Mouse (Mus musculus) left cerebral cortex, postnatal 14 days (tissue): ENCODE measurements around the gene Pappa. TPM values are rescaled to one million over a fixed set of nuclear protein-coding genes. Genes with fewer than 3 reads are reported as not detected.
A peak's percentile ranks its signal among the peaks of the same experiment; 100 is the strongest.

Experiments
- DNase-seq, 2 experiments: peaks; one replicate each; pipeline ENCODE4 v3.0.0; 2021 to 2022; ENCODE audit warnings: low spot score in 2 of 2, mixed read lengths in 1 of 2
- intact Hi-C: fragments of 180-260 bp; cut with DNase I; formaldehyde crosslinking; loops from one replicate; pipeline ENCODE4 v1.15.1; 2025
- total RNA-seq, 2 experiments: library from RNA; stranded (reverse); gene quantifications; 2 replicates each; pipeline ENCODE4 v1.2.3; 2021

Pappa gene
- total RNA-seq, 2 experiments from 2014 or later, result 0.29 to 0.47 TPM

GRCm38 (mm10) chr4:65158651-65159050 is 34.7 kb downstream of the Pappa start:
- DNase-seq, result no peak
- intact Hi-C loops, result no loop called here

GRCm38 (mm10) chr4:65159481-65159880 is 35.5 kb downstream of the Pappa start:
- no peak for DNase-seq
- intact Hi-C loops, result no loop called here

- DNase-seq, result no peak
- intact Hi-C loops, result no loop called here
Observed at GRCm38 (mm10) chr4:65163698-65164097, 39.7 kb downstream of the Pappa start.

- intact Hi-C loops, result no loop called here
- DNase-seq, result no peak
Observed at GRCm38 (mm10) chr4:65166288-65166835, 42.4 kb downstream of the Pappa start.

GRCm38 (mm10) chr4:65174505-65174904 is 50.5 kb downstream of the Pappa start:
- DNase-seq, result no peak
- intact Hi-C loops, result no loop called here

DNA sequence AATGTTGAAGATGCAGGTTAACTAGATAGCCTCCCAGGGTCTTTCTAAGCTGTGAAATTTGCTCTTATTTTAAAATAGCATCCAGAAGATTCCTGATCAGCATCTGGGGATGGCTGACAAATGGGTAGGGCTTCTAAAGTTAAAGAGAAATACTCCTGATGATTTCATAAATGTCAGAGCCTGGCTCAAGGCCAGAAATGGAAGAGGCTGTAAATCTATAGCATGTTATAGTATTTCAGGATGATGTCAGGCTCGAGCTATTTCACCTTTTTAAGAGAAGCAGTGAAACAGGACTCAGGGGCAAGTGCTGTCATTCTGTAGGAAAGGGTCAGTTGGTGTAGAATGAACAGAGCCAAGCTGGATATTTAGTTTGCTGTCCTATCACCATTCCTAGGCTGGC is 54.2 kb downstream of the Pappa start:
- no peak for DNase-seq
- intact Hi-C loops, result no loop called here

DNA sequence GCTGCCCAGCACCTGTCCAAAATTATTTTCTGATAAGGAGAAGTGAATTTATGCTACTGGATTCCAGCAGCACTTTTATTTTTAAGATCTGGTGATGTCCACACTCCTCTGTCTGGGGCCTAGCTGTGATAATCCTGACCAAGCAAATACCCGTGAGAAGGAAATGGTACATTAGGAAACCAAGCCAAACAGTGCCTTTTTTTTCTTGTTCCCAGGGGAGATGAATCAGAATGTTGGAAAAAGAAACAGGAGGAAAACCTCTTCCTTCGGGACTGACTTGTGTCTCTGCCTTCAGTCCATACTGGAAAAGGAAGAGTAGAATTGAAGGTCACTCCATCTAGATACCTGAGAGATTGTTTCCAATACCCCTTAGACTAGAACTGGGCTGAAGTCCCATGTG is 63.3 kb downstream of the Pappa start:
- intact Hi-C loops, result no loop called here
- DNase-seq, result no peak

DNA sequence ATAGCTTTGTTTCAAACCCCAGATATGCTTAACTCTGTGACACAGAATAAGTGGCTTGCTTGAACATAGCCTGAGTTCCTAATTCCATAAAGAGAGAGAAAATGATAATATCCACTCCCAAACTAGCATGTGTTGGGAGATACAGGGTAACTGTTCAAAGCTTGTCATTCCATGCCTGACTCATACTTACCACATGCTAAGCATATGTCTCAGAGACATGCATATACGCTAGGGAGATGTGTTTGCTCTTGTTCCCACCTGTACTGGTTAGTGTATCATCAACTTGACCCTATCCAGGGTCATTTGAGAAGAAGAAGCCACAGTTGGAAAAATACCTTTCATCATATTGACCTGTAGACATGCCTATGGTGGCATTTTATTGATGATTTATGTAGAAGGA is 63.7 kb downstream of the Pappa start:
- no peak for DNase-seq
- intact Hi-C loops, result no loop called here

DNA sequence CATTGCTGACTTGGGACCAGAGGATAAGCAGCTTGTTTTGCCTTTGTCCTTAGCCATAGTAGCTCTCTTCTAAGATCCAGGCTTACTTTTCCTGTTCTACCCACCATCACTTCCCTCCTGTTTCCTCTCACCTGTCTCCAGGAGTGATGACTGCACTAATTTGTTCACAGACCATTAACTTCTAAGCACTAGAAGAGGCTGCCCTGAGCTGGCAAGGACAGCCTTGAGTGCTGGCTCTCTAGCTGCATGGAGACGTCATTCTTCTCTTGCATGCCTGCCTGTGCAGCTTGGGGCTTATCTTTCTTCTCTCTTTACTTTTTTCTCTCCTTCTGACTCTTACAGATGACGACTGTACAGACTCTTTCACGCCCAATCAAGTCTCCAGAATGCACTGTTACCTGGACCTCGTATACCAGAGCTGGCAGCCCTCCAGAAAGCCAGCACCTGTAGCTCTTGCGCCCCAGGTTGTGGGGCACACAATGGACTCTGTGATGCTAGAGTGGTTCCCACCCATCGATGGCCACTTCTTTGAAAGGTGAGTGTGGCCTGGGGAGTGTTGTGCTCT is 65.0 kb downstream of the Pappa start:
- DNase-seq, result no peak
- intact Hi-C loops, result no loop called here

- intact Hi-C loops, result no loop called here
Observed at GRCm38 (mm10) chr4:65192810-65193209, 68.8 kb downstream of the Pappa start.

GRCm38 (mm10) chr4:65195971-65196370 is 72.0 kb downstream of the Pappa start:
- peak in 1 of 2 experiments; percentile 4 for DNase-seq
- intact Hi-C loops, result no loop called here

More at GRCm38 (mm10) chr4:65192810-65193209, 68.8 kb downstream of the Pappa start:
- DNase-seq, result no peak

GRCm38 (mm10) chr4:65203666-65204065 is 79.7 kb downstream of the Pappa start:
- intact Hi-C loops, result no loop called here
- no peak for DNase-seq

DNA sequence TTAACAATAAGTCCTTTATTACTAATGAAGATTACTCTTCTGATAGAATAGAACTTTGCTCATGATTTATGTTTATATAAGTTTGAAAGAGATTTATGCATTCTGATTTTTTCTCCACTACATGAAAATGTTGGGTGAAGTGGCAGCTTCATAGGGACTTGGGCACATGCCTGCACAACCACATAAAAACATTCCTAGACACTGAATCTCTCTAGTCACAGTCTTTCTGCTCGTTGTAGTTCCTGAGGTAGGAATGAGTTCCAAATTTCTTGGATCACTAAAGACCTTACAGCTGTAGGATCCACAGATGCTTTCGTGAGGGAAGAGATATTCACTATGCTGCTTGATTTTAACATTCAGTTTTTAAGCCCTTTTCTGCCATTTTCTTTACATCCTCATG is 81.5 kb downstream of the Pappa start:
- intact Hi-C loops, result no loop called here
- DNase-seq, result no peak

DNA sequence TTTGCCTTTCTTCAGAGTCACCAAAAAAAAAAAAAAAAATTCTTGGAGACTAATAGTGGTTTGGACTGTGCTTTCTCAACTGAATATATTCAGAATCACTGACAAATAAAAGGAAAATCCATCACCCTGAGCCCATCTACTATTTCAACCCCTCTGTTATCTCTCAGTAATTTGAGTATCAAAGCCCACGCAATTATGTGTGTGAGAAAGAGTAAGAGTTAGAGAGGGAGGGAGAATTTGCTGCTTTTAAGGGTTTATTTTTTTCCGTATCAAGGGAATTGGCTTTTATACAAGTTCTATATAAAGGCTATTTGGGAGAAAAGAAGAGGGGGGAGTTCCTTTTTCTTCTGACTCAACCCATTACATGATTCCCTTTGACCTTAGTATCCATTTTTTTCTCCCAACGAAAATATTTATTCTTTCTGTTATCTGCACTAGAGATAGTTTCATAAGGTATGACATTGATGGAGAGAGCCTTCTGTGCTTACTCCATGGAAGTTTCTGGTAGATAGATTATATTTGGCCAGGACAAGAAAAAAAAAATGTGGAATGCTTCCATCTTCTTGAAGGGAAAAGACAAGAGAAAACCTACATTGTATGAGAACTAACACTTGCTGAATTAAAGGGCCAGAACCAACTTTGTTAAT is 85.5 kb downstream of the Pappa start:
- intact Hi-C loops, result no loop called here
- no peak for DNase-seq

GRCm38 (mm10) chr4:65216682-65217081 is 92.7 kb downstream of the Pappa start:
- DNase-seq, result no peak
- intact Hi-C loops, result no loop called here

DNA sequence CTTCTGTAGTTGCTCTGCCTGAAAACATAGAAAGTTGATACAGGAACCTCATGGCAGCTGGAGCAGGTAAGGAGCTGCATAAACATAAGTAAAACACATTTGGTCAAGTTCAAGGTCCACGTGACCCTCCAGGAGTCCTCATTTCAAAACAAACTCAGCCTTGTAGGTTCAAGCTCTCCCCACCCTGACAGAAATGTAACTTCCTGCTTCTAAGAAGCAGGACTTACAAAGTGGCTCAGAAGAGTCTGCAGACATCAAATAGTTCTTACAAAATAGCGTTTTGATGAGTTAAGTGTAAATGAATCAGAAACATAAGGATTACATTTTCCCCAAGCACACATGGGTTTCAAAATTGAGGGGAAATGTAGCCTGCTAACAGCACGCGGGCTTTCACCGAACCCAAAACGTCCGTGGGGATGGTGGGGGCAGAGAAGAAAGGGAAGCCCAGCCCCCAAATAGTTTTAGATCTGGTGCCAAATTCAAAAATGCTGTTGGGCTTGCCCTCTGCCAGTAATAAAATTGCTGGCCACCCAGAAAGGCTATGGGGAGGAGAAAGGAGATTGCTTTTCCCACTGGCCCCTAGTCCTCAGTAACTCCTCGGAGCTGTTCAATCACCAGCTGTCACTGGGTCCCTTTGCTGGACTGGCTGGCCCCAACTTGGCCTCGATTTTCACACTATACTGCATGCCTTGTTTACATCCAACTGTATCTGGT is 93.8 kb downstream of the Pappa start:
- intact Hi-C loops, result no loop called here
- no peak for DNase-seq

DNA sequence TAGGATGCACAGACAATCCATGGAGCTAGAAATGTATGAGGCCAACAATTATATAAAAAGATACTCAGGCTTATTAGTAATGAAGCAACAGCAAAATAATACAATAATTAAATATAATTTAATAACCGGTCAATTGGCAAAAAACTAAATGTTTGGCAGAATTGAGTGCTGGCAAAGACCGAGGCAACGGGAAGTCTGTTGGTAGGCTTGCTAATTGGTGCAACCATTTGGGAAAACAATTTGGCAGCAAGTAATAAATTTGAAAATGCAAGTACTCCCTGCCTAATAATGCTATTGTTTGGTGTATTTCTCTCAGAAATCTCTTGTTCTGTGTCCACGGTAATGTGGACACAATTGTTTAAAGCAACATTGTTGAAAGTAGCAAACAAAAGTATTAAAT is 99.9 kb downstream of the Pappa start:
- intact Hi-C loops, result no loop called here
- no peak for DNase-seq

DNA sequence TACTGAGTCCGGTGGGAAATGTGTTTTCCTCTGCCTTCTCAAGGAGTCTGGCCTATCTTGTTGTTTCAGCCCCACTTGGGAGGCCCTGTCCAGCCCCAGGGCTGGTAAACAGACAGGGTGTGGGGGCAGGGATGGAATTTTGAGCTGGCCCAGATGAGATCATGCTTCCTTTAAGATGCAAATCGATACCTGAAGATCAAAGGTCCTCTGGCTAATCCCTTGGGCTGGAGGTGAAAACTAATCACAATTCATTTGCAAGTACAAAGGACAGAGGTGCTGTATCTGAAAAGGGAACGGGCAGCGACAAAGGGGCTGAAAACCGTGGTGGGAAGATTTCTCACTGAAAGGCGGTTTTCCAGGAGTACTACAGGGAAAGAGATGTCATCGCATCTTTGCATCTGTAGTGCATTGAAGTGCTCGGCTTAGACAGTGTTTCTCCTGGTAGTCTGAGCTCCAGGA is 114.6 kb downstream of the Pappa start:
- DNase-seq, result no peak
- intact Hi-C loops, result no loop called here

DNA sequence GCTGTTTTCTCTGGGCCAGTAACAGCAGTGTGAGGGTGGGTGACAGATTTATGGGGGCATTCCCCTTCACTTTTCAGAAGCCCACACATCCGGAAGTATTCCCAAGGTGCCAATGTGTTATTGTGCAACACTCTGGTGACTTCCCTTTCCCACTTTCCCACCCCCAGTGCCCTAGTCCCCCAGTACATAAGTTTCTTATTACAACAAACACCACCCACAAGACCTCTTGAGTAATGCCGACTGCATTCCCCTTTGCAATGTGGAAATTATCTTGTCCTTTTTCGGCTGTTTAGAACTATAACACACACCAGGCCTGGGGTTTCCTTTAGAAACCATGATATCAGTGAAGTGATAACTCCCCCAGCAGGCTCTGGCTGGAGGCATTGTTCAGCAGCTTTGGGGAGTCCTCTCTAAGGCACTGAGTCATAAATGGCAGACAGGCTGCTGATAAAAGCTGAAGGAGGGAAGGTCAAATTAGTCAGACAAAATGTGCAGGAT is 118.5 kb downstream of the Pappa start:
- intact Hi-C loops, result no loop called here
- no peak for DNase-seq

GRCm38 (mm10) chr4:65243245-65243644 is 119.3 kb downstream of the Pappa start:
- intact Hi-C loops, result no loop called here
- DNase-seq, result no peak
